Mouse (Mus musculus) intestine, embryonic 16.5 days (tissue): ENCODE data around the gene Prkcg. TPM values are rescaled to one million over a fixed set of nuclear protein-coding genes. Genes with fewer than 3 reads are reported as not detected.

ENCODE experiments used
- ATAC-seq: fragments of 200-750 bp; cut with Nextera tagmentation; 2 replicates; pipeline ENCODE4 v1.8.0; 2017; ENCODE audit warnings: moderate TSS enrichment, moderate library complexity
- H3K27ac ChIP-seq: fragments of 300-500 bp; sonication (generic); 2 replicates; pipeline ENCODE4 v1.5.1; 2014; ENCODE audit warnings: mild to moderate bottlenecking, low read length
- H3K27me3 ChIP-seq: fragments of 300-500 bp; sonication (generic); replicated peaks from 2 replicates; pipeline ENCODE4 v1.6.1; 2014; ENCODE audit warnings: low read length, control low read depth, mixed read lengths; ENCODE audit not compliant: control insufficient read depth, insufficient read depth
- H3K36me3 ChIP-seq: fragments of 300-500 bp; sonication (generic); 2 replicates; pipeline ENCODE4 v1.6.1; 2014; ENCODE audit warnings: low read length, control low read depth; ENCODE audit not compliant: control insufficient read depth, insufficient read depth
- H3K4me1 ChIP-seq: fragments of 300-500 bp; sonication (generic); 2 replicates; pipeline ENCODE4 v1.6.1; 2014; ENCODE audit warnings: low read length, control low read depth, mixed read lengths; ENCODE audit not compliant: control insufficient read depth, insufficient read depth
- H3K4me2 ChIP-seq: fragments of 300-500 bp; sonication (generic); 2 replicates; pipeline ENCODE4 v1.6.1; 2014; ENCODE audit warnings: low read depth, low read length, control low read depth
- H3K4me3 ChIP-seq: fragments of 300-500 bp; sonication (generic); 2 replicates; pipeline ENCODE4 v1.5.1; 2014; ENCODE audit warnings: mild to moderate bottlenecking, low read length
- H3K9ac ChIP-seq: fragments of 300-500 bp; sonication (generic); 2 replicates; pipeline ENCODE4 v1.6.1; 2014; ENCODE audit warnings: low read depth, low read length
- H3K9me3 ChIP-seq: fragments of 300-500 bp; sonication (generic); 2 replicates; pipeline ENCODE4 v1.6.1; 2016; ENCODE audit warnings: low read length, control low read depth; ENCODE audit not compliant: control insufficient read depth
- WGBS: fragments of 180-500 bp; shearing (Covaris S2); extraction: QIAGEN DNeasy Blood & Tissue Kit; methylation state at CpG from one replicate; pipeline ENCODE4 v1.1.7; 2014; 5-methylcytosine and 5-hydroxymethylcytosine counted together
- polyA plus RNA-seq: library from polyadenylated mRNA; unstranded; fragments of >200 nt; fragmentation: Nextera tagmentation; extraction: Ambion mirVana; gene quantifications from 2 replicates; pipeline ENCODE4 v1.2.1, GENCODE M21; 2015

The Prkcg gene
- polyA plus RNA-seq, 1 experiment from 2014 or later = 0.28 TPM

DNA sequence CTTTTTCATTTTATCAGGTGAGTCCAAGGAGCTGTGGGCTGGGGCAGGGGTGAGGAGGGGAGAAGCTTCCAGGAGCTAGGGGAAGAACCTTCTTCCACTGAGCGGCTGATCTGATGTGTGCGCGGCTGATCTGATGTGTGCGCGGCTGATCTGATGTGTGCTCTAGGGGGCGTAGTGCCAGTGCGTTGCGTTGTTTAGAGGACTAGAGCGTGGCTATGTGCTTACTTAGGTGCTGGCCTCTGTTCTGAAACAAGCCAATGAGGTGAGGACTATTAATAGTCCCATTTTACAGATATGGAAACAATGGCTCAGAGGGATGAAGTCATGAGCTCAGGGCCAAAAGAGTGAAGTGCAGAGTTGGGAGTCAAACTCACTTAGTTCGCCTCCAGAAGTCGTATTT lies 50.0 kb downstream of the Prkcg start:
- no peak overlapping the region for H3K9ac ChIP-seq
- 83% methylated on average over 11 of the region's 11 CpGs for WGBS
- H3K4me3 ChIP-seq = no peak overlapping the region
- no peak for ATAC-seq
- H3K27me3 ChIP-seq = 0 out of 2 replicates have a peak, but pooled peaks cover 2% of the 10 kb centered on the region
- H3K9me3 ChIP-seq = no peaks in the 10 kb centered on the region
- no peaks in the 10 kb centered on the region for H3K4me1 ChIP-seq
- no peak overlapping the region for H3K27ac ChIP-seq
- peaks cover 2% of the 10 kb centered on the region; the same call in 1 of the 2 replicates for H3K36me3 ChIP-seq
- no peak overlapping the region for H3K4me2 ChIP-seq

DNA sequence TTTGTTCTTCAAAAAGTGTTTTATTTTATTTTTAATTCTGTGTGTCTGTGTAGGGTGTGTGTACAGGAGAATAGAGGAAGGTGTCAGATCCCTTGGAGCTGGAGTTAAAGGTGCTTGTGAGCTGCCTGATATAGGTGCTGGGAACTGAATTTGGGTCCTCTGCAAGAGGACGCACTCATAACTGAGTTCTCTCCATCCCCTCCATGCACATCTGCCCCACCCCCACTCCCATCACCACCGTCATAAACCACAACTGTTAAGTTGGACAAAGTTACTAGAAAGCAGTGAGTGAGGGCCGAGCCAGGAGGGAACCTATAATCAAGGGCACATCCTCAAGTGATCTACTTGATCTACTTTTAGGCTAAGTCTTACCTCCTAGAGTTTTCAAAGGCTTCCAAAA lies 54.9 kb downstream of the Prkcg start:
- Histone ChIP-seq H3K27me3 (no peaks in the 10 kb centered on the region), H3K36me3 (peaks cover 2% of the 10 kb centered on the region; the same call in 1 of the 2 replicates), H3K4me1 (no peaks in the 10 kb centered on the region), H3K27ac (no peak overlapping the region), H3K4me3 (no peak overlapping the region), H3K4me2 (no peak overlapping the region), H3K9me3 (no peaks in the 10 kb centered on the region), H3K9ac (no peak overlapping the region)
- ATAC-seq = no peak
- WGBS = 86% methylated on average over 3 of the region's 3 CpGs

DNA sequence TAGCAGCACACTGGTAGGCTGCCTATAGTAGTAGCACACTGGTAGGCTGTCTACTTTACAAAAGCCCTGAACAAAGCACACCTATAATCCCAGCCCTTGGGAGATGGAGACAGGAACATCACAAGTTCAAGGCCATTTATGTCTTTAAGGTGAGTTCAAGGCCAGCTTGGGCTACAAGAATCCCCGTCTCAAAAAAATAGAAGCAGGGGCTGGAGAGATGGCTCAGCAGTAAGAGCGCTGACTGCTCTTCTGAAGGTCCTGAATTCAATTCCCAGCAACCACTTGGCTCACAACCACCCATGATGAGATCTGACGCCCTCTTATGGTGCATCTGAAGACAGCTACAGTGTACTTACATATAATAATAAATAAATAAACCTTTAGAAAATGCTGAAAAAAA lies 56.3 kb downstream of the Prkcg start:
- no peak overlapping the region for H3K4me2 ChIP-seq
- no peaks in the 10 kb centered on the region for H3K9me3 ChIP-seq
- no peaks in the 10 kb centered on the region for H3K4me1 ChIP-seq
- no peaks in the 10 kb centered on the region for H3K27me3 ChIP-seq
- no peak for ATAC-seq
- no peak overlapping the region for H3K4me3 ChIP-seq
- H3K9ac ChIP-seq = no peak overlapping the region
- H3K36me3 ChIP-seq = peaks cover 2% of the 10 kb centered on the region; the same call in 1 of the 2 replicates
- WGBS = 88% methylated on average over 3 of the region's 3 CpGs
- no peak overlapping the region for H3K27ac ChIP-seq

DNA sequence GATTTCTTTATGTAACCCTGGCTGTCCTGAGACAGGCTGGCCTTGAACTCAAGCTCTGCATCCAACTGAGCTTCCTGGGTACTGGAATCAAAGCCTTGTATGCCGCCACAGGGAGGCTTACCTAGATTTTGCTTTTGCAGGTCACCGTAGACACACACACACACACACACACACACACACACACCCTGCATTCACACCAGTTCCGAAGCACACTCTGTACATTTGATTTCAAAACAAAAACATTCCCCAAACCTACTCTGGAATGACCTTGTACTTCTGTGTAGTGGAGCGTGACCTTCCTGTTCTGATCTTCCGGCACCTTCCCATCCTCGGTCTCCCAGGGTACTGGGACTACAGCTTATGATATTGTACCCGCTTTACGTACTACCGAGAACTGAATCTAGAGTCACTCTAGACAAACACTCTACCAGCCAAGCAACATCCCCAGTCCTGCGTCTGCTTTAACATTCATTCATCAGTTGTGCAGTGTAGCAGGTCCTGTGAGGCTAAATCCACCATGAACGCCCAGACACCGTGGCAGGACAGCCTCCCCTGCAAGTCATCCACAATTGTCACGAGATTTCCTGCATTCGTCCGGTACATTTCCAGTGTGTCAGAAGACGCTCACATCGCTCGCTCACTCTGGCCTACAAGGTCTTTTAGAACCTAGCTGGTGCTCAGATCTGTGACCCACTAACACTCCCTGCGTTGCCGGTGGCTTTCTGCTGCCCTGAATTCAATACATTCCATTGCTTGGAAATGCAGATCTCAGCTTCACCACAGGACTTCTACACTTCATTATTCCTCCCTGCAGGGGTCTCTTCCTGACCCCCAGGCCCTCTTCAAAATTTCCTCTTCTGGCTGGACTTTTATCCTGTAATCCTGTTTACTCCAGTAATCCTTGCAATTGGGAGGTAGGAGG lies 58.6 kb downstream of the Prkcg start:
- Histone ChIP-seq H3K4me1 (no peaks in the 10 kb centered on the region), H3K4me3 (no peak overlapping the region), H3K27me3 (no peaks in the 10 kb centered on the region), H3K4me2 (no peak overlapping the region), H3K9ac (no peak overlapping the region), H3K36me3 (no peaks in the 10 kb centered on the region), H3K9me3 (no peaks in the 10 kb centered on the region), H3K27ac (no peak overlapping the region)
- WGBS = 59% methylated on average over 20 of the region's 20 CpGs
- ATAC-seq = no peak

DNA sequence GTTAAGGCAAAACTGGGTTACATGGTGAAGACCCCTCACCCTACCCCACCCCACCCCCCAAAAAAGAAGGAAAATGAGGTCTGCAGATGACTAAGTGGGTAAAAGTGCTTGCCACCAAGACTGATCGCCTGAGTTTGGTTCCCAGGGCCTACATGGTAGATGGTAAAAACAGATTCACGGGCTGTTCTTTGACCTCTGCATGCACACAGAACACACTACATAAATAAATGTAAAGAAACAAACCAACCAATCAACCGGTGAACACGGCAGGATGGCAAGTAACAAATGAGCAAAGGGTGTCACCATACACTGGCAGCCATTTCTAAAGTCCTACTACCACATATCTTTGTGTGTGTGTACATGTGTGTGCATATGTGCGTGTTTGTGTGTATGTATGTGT lies 59.3 kb downstream of the Prkcg start:
- H3K9ac ChIP-seq = no peak overlapping the region
- ATAC-seq = no peak
- no peaks in the 10 kb centered on the region for H3K9me3 ChIP-seq
- WGBS = 75% methylated on average over 5 of the region's 5 CpGs
- no peaks in the 10 kb centered on the region for H3K36me3 ChIP-seq
- H3K4me1 ChIP-seq = no peaks in the 10 kb centered on the region
- no peak overlapping the region for H3K4me3 ChIP-seq
- H3K27me3 ChIP-seq = no peaks in the 10 kb centered on the region
- H3K4me2 ChIP-seq = no peak overlapping the region
- no peak overlapping the region for H3K27ac ChIP-seq

DNA sequence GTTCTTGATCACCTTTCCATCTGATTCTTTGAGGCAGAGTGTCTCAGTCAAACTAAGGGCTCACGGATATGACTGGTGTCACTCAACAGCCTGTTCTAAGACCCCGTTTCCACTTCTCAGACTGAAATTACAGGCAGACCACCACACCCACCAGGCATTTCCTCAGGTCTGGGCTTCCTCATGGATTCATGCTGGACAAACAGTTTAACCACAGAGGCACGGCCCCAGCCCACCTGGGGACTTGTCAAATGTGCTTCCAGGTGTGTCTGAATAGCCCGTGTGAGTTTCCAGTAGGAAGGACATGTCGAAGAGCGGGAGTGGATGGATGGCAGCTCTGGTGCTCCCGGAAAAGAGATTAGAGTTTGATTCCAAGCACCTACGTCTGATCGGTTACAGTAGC lies 60.8 kb downstream of the Prkcg start:
- H3K9ac ChIP-seq = no peak overlapping the region
- ATAC-seq = no peak
- no peak overlapping the region for H3K4me3 ChIP-seq
- 89% methylated on average over 9 of the region's 9 CpGs for WGBS
- no peak overlapping the region for H3K27ac ChIP-seq
- no peaks in the 10 kb centered on the region for H3K36me3 ChIP-seq
- no peaks in the 10 kb centered on the region for H3K27me3 ChIP-seq
- H3K9me3 ChIP-seq = no peaks in the 10 kb centered on the region
- no peaks in the 10 kb centered on the region for H3K4me1 ChIP-seq
- H3K4me2 ChIP-seq = no peak overlapping the region

DNA sequence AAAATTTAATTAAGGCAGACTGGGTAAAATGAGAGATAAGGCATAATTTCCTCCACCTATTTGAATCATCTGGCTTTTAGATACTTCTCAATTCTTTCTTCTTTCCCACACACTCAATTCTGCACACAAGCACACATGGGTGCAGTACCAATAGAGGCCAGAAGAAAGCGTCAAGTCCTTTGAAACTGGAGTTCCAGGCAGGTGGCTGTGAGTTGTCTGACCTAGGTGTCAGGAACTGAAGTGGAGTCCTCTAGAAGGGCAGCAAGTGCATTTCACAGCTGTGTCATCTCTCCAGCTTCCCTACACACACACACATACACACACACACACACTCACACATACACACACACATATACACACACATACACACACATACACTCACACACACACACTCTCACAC lies 62.6 kb downstream of the Prkcg start:
- Histone ChIP-seq H3K27ac (no peak overlapping the region), H3K4me1 (no peaks in the 10 kb centered on the region), H3K4me2 (no peak overlapping the region), H3K36me3 (no peaks in the 10 kb centered on the region), H3K27me3 (no peaks in the 10 kb centered on the region), H3K9ac (no peak overlapping the region), H3K4me3 (no peak overlapping the region), H3K9me3 (no peaks in the 10 kb centered on the region)
- 94% methylated on average over 1 of the region's 1 CpGs for WGBS
- ATAC-seq = no peak

DNA sequence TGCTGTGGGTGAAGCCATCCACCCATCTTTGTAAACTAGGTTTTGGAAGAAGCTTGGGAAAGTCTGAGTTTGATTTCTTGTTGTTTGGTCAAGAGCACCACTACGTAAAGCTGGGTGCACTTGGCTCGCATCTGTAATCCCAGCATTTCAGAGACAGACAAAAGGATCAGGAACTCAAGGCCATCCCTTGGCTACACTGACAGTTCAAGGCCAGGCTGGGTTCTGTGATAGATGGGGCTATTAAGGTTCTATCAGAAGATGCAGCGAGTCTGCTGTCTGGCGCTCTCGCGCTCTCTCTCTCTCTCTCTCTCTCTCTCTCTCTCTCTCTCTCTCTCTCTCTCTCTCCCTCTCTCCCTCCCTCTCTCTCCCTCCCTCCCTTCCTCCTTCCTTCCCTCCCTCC lies 65.9 kb downstream of the Prkcg start:
- H3K9ac ChIP-seq = no peak overlapping the region
- H3K27me3 ChIP-seq = no peaks in the 10 kb centered on the region
- H3K9me3 ChIP-seq = no peaks in the 10 kb centered on the region
- H3K4me3 ChIP-seq = no peak overlapping the region
- ATAC-seq = no peak
- H3K4me1 ChIP-seq = no peaks in the 10 kb centered on the region
- H3K36me3 ChIP-seq = no peaks in the 10 kb centered on the region
- H3K27ac ChIP-seq = no peak overlapping the region
- 80% methylated on average over 6 of the region's 6 CpGs for WGBS
- H3K4me2 ChIP-seq = no peak overlapping the region

DNA sequence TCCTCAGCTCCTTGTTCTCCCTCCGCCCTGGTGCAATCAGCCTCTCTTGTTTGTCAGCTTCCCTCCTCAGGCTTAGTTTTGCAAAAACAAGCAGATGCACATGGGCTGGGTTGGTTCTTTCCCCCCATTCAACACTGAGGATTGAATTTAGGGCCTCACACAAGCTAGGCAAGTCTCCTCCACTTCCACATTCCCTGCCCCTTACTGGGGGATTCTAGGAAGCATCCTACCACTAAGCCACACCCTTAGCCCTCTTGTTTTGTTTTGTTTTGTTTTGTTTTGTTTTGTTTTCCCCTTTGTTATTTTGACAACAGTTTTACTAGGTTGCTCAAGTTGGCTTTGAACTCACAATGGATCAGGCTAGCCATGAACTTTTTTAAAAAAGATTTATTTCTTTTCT lies 71.7 kb downstream of the Prkcg start:
- H3K36me3 ChIP-seq = no peaks in the 10 kb centered on the region
- ATAC-seq = no peak

More for the DNA sequence above, 71.7 kb downstream of the Prkcg start:
- Histone ChIP-seq H3K27me3 (no peaks in the 10 kb centered on the region), H3K27ac (no peak overlapping the region), H3K4me1 (no peaks in the 10 kb centered on the region), H3K9ac (no peak overlapping the region), H3K4me3 (no peak overlapping the region), H3K4me2 (no peak overlapping the region), H3K9me3 (no peaks in the 10 kb centered on the region)
- 92% methylated on average over 1 of the region's 1 CpGs for WGBS
